Mouse (Mus musculus) liver, embryonic 14.5 days (tissue): Measurements from ENCODE around the gene Zc3h14.

Source experiments
- CTCF ChIP-seq: IDR thresholded peaks from 2 replicates; pipeline ENCODE4 v1.5.1; 2016; ENCODE audit warnings: antibody characterized with exemption, low read depth, control low read depth
- EP300 ChIP-seq: IDR thresholded peaks from 2 replicates; pipeline ENCODE4 v1.6.1; 2016; ENCODE audit warnings: antibody characterized with exemption, low read depth

DNA sequence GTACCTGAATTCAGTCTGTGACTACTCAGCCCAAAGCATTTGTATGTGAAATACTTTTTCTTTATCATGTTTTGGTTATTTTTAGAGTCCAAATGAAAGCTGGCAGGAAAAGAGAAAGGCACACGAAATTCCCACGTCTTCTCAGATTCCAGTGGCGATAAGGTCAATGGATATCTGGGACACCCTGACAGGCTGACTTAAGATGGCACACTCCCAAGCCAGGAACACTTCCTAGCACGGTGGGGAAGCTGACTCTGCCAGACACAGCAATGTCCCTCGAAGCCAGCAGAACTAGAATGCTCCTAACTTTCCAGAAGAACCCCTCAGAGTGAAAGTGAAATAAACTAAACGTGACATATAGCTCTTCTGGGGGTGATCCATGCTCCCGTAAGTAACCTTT, 19.6 kb upstream of the Zc3h14 start:
- TF ChIP-seq CTCF (no peak), EP300 (no peak)
